Mouse (Mus musculus) adrenal gland, adult 2 months (tissue): ENCODE data around the gene Mmp23. TPM values are rescaled to one million over a fixed set of nuclear protein-coding genes. Genes with fewer than 3 reads are reported as not detected.
A peak's percentile ranks its signal among the peaks of the same experiment; 100 is the strongest.
"Not testable (repeated sequence)": the region's sequence is repeated elsewhere in the genome, so short reads cannot be mapped to it uniquely, and the experiment has no call there.

Source experiments
- DNase-seq: peaks from one replicate; pipeline ENCODE4 v3.0.0; 2021
- polyA plus RNA-seq: library from polyadenylated mRNA; depleted of rRNA; stranded (reverse); fragments of >200 nt; gene quantifications from 2 replicates; pipeline ENCODE4 v1.2.3, GENCODE M21; 2012
- total RNA-seq, 2 experiments: library from RNA; stranded (reverse); gene quantifications; 2 replicates each; pipeline ENCODE4 v1.2.3; 2021

Gene Mmp23
- total and polyA plus RNA-seq, 3 experiments, result 5.2 to 23.9 (median 7.6) TPM

GRCm38 (mm10) chr4:155654456-155655298 is 1.5 kb upstream of the Mmp23 start:
- peak; percentile 49 for DNase-seq

DNA sequence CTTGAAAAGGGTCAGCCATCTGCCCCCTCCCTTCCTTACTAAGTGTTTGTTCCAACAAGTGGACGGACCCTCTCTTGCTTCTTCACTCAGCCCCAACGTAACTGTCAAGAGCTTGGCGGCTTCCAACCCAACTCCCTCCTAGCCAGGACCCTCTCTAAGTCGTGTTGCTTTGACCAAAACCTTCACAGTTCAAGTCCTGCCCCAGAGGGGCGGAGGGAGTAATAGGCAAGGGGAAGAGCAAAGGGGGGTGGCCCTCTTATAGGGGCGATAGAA is 935 bp upstream of the Mmp23 start:
- DNase-seq, result no peak

DNA sequence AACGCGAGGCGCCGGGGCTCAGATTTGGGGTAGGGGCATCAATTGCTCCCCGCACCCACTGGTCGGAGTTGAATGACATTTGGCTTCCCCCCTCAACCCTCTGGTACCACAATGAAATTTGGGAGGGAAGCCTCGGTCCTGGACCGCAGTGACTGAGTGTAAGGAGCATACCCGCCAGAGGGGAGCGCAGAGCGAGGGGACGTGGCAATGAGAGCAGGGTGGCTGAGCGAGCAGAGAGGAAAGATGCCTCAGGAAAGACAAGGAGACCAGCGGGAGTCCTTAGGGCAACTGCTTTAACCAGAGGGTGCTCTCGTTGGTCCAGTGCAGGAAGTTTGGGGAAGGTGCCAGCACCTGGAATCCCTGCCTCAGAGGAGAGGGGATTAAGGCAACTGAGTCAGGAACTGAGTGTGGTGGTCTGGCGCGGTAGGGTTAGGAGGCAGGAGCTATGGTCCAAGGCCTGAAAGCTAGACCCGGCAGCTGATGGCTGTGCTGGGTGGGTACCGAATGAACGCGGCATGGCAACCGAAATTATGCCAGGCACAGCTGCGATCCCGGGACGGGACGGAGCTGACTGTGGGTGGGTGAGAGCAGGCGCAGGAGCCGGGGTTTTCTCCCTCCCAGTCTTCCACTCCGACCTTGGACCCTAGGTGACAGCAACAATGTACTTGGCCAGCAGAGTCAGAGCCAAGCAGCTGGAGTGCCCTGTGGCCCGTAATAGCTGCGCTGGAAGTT is 433 bp upstream of the Mmp23 start:
- peak; percentile 34 for DNase-seq

DNA sequence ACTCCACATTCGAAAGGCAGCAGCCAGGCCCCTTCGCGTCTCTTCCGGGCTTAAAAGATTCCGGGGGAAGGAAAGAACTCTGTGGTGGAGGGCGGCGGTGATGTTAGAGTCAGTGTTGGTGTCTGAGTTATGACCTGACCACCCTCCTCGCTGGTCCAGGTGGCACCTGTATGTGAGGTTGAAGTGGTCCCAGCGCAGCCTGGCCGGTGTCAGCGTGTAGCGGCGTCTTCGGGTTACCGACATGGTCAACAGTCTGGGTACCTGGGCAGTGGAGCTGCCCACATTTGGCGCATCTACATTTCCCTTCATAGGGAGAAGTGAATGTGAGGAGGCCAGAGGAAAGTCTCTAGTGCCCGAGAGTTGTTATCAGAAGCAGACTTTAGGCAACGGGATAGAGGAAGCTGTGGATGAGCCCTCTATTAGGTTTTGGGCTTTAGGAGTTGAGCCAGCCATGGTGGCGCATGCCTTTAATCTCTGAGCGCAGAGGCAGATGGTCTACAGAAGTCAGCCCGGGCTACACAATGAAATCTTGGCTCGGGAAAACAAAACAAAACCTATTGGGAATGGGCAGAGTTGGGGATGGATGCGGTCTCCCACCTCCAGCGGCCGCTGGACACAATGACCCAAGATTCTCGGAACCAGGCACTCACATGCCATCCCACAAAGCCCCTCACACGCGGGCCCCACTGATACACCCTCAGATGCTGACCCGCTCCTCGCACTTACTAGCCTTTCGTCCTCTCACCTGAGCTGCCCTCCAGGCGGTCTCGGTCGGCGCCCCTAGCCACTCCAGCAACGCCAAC is 700 bp downstream of the Mmp23 start:
- no peak for DNase-seq

DNA sequence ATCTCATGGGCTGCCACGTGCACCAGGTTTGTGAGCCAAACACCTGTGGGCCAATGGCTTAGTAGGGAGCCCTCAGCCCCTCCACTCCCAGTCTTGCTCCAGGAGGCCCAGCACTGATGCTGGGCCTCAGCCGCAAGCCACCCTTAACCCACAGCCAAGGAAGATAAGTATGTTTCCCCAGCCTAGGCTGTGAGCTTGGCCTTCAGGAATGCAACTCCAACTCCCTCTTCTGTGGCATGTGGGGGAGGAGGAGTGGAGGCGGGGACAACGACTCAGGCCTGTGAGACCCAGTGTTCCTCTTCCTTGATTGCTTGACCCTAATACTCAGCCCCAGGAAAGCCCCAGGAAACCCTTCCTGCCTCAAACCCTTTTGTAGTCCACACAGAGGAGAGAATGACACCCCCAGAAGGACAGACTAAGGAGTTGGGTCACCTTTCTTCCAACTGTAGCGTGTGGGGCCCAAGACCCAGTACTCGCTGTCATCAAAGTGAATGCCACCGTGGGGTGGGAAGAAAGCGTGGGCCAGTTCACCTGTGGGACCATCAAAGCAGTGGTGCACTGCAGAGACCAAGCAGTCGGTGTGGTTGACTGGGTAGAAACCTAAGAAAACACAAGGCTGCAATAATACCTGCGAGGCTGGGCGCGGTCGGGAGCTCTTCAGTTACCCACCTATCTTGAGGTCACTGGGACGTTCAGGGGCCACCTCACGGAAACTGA is 1.5 kb downstream of the Mmp23 start:
- no peak for DNase-seq

DNA sequence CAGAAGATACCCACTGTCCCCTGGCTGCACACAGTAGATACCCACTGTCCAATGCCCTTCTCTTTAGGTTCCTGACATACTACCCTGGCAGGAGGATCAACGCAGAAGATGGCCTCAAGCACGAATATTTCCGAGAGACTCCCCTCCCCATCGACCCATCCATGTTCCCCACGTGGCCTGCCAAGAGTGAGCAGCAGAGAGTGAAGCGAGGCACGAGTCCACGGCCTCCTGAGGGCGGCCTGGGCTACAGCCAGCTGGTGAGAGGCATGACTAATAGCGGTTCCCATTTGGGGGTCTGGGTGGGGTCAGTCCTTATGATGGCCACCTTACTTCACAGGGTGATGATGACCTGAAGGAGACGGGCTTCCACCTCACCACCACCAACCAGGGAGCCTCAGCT is 3.8 kb downstream of the Mmp23 start:
- DNase-seq, result no peak

- no peak for DNase-seq
These were observed 7.5 kb downstream of the Mmp23 start for GRCm38 (mm10) chr4:155645721-155646120.

DNA sequence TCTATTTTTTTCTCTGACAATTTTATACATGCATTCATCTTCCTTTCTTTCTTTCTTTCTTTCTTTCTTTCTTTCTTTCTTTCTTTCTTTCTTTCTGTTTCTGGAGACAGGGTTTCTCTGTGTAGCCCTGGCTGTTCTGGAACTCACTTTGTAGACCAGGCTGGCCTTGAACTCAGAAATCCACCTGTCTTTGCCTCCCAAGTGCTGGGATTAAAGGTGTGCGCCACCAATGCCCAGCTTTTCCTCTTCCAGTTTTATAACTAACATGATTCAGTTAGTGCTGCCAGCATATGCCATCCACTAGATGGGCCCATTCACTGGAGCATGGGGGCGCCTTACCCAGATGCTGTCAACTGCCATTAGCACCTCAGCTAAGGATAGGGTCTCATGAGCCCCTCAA is 7.9 kb downstream of the Mmp23 start, which contains the start of gene Gm10563:
Gm10563 (minus strand) TSS at position 101 of the 400 bp plus-strand sequence.
- DNase-seq, result not testable (repeated sequence)

GRCm38 (mm10) chr4:155643531-155643930 is 9.7 kb downstream of the Mmp23 start:
- no peak for DNase-seq

GRCm38 (mm10) chr4:155635766-155636499 is 17.3 kb downstream of the Mmp23 start:
- no peak for DNase-seq

GRCm38 (mm10) chr4:155630267-155630666 is 22.9 kb downstream of the Mmp23 start:
- DNase-seq, result no peak

GRCm38 (mm10) chr4:155624338-155625291 is 28.6 kb downstream of the Mmp23 start, which contains the start of gene Cdk11b:
Gene Cdk11b, plus strand, starts transcription at chr4:155624854.
- peak; percentile 96 for DNase-seq

GRCm38 (mm10) chr4:155618321-155618720 is 34.9 kb downstream of the Mmp23 start:
- DNase-seq, result no peak

- DNase-seq, result no peak
These were observed 39.9 kb downstream of the Mmp23 start for GRCm38 (mm10) chr4:155613264-155613663.

DNA sequence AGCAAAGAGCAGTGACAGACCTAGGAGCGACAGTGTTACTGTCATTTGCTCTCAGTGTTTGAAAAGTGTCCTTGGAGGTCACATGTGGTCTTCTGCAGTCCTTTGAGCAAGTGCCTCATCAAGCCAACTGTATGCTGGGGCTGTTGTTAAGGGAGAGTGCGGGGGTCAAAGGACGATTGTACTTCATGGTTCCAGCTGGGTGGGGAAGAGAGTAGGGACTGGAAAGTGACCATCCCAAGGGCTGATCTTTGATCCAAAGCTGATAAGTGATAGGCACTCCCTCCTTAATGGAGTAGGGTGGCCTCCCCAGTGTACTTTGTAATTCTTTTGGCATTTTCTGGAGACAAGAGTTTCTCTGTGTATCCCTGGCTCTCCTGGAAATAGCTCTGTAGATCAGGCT is 41.3 kb downstream of the Mmp23 start:
- DNase-seq, result no peak

DNA sequence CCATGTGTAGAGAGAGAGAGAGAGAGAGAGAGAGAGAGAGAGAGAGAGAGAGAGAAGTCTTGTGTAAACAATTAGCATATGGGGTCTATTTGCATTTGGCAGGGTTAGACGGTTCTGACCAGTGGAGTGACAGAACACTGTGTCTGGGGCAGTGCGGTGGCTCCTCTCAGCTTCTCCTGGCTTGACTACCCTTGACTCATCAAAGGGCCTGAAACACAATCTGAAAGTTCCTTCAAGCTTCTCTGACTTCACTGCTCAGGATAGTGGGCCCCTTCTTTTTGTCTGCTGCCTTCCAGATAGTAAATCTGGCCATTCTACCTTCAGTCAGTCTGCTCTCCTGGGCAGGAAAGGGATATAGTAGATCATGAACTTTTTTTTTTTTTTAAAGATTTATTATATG is 46.4 kb downstream of the Mmp23 start:
- no peak for DNase-seq

- no peak for DNase-seq
These were observed 48.1 kb downstream of the Mmp23 start for GRCm38 (mm10) chr4:155605132-155605531.

DNA sequence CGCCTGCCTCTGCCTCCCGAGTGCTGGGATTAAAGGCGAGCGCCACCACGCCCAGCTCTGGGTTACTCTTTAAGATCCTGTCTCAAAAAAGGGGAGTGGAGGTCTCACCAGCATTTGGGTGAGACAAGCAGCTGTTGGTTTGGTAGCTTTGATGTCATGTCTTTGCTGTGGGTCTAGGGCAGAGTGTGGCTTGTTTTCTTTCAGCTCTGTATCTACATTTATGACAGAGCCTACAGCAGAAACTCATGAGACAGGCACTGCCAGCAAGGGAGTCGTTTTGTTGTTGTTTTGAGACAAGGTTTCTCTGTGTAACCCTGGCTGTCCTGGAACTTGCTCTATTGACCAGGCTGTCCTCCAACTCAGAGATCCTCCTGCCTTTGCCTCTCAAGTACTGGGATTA is 49.4 kb downstream of the Mmp23 start:
- no peak for DNase-seq

- no peak for DNase-seq
These were observed 50.4 kb downstream of the Mmp23 start for GRCm38 (mm10) chr4:155602753-155603152.

- no peak for DNase-seq
These were observed 51.2 kb downstream of the Mmp23 start for GRCm38 (mm10) chr4:155601997-155602456.
